20 mouse cellular contexts compared by ENCODE assay signal in the genomic region with DNA sequence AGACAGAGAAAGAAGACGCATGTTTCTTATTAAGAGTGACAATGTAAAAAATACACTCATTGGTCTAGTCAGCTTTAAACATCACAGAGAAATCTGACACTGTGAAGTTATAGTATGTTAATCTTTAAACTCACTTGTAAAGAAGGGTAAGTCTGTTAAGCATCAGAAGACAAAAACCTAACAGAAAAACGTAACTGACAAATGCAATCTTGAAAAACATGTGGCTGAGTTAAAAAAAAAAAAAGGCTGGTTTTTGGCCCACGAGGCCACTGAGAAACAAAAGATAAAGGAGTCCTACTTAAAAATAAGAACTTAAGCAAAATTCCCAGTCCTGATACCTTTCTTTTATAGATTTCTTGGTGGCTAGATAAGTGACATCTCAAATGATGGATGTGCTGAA.
"Had no signal": no experiment of that assay in that cellular context is flagged by ENCODE, and none has a peak within 500 bp of the region (broad histone marks: within the 10 kb centered on the region; RNA-seq: fewer than 3 reads in every experiment).

No protein-coding gene starts in this region.

- H3K9ac ChIP-seq: liver, embryonic 15.5 days; lung, embryonic 14.5 days; midbrain, embryonic 12.5 days; neural tube, embryonic 12.5 days had no signal

- DNase-seq: lung, adult 18-20 months; lung, embryonic 14.5 days; lung, postnatal 10 days; midbrain, embryonic 14.5 days; retina, postnatal 1 day; right cerebral cortex, adult 18-20 months; right cerebral cortex, postnatal 25 days; right cerebral cortex, postnatal 4 days; spleen, adult 18-20 months; thymus, adult 18-20 months; thymus, postnatal 25 days; thymus, postnatal 4 days had no signal

- H3K4me2 ChIP-seq: liver, embryonic 11.5 days; liver, embryonic 15.5 days; lung, embryonic 14.5 days; midbrain, embryonic 12.5 days; neural tube, embryonic 12.5 days had no signal

- H3K27me3 ChIP-seq: liver, embryonic 15.5 days; megakaryocyte, embryonic 14.5 days; midbrain, embryonic 12.5 days; neural tube, embryonic 12.5 days had no signal

- H3K27ac ChIP-seq: liver, embryonic 15.5 days; midbrain, embryonic 10.5 days; midbrain, embryonic 12.5 days; neural tube, embryonic 12.5 days had no signal

- H3K4me3 ChIP-seq: liver, embryonic 15.5 days; megakaryocyte, embryonic 14.5 days; midbrain, embryonic 10.5 days; midbrain, embryonic 12.5 days; myocyte; neural tube, embryonic 12.5 days had no signal

- H3K4me1 ChIP-seq: midbrain, embryonic 10.5 days; midbrain, embryonic 12.5 days; neural tube, embryonic 12.5 days had no signal

- H3K9me3 ChIP-seq: liver, embryonic 15.5 days; megakaryocyte, embryonic 14.5 days; midbrain, embryonic 10.5 days; midbrain, embryonic 12.5 days; neural tube, embryonic 12.5 days had no signal

- ATAC-seq: midbrain, embryonic 16.5 days had no signal
